Mouse (Mus musculus) lung, postnatal 25 days (tissue): Measurements from ENCODE around the gene Pars2.
A peak's percentile ranks its signal among the peaks of the same experiment; 100 is the strongest.

Experiments
- DNase-seq: peaks from one replicate; pipeline ENCODE4 v3.0.0; 2022; ENCODE audit warnings: low spot score

The Pars2 gene

GRCm38 (mm10) chr4:106634086-106634479 lies 16.8 kb upstream of the Pars2 start:
- no peak for DNase-seq

GRCm38 (mm10) chr4:106643483-106644217 lies 7.2 kb upstream of the Pars2 start:
- no peak for DNase-seq

- no peak for DNase-seq
Measured at GRCm38 (mm10) chr4:106644218-106644610, 6.7 kb upstream of the Pars2 start.

GRCm38 (mm10) chr4:106645797-106646196 lies 5.1 kb upstream of the Pars2 start:
- DNase-seq = no peak

GRCm38 (mm10) chr4:106647137-106647536 lies 3.7 kb upstream of the Pars2 start:
- no peak for DNase-seq

- no peak for DNase-seq
Measured at GRCm38 (mm10) chr4:106652546-106652945, 1.7 kb downstream of the Pars2 start.

- no peak for DNase-seq
Measured at GRCm38 (mm10) chr4:106653051-106653450, 2.2 kb downstream of the Pars2 start.

- DNase-seq = no peak
Measured at GRCm38 (mm10) chr4:106655681-106656080, 4.8 kb downstream of the Pars2 start.

GRCm38 (mm10) chr4:106663956-106664470 lies 13.1 kb downstream of the Pars2 start:
- no peak for DNase-seq

GRCm38 (mm10) chr4:106664697-106665096 lies 13.8 kb downstream of the Pars2 start:
- DNase-seq = no peak

GRCm38 (mm10) chr4:106665269-106665668 lies 14.4 kb downstream of the Pars2 start:
- DNase-seq = no peak

GRCm38 (mm10) chr4:106665673-106666072 lies 14.8 kb downstream of the Pars2 start:
- DNase-seq = no peak

- DNase-seq = no peak
Measured at GRCm38 (mm10) chr4:106666546-106666945, 15.7 kb downstream of the Pars2 start.

- no peak for DNase-seq
Measured at GRCm38 (mm10) chr4:106676749-106677148, 25.9 kb downstream of the Pars2 start.

- peak; percentile 89 for DNase-seq
Measured at GRCm38 (mm10) chr4:106678442-106679118, 27.7 kb downstream of the Pars2 start, which contains the start of gene Ttc4. Gene Ttc4, minus strand, starts transcription at chr4:106678944.

GRCm38 (mm10) chr4:106679152-106679551 lies 28.3 kb downstream of the Pars2 start:
- DNase-seq = no peak

GRCm38 (mm10) chr4:106680955-106681354 lies 30.1 kb downstream of the Pars2 start:
- DNase-seq = no peak

GRCm38 (mm10) chr4:106688636-106689296 lies 37.9 kb downstream of the Pars2 start:
- no peak for DNase-seq

- DNase-seq = no peak
Measured at GRCm38 (mm10) chr4:106693841-106694430, 43.1 kb downstream of the Pars2 start.

- peak; percentile 9 for DNase-seq
Measured at GRCm38 (mm10) chr4:106699989-106700388, 49.1 kb downstream of the Pars2 start.

GRCm38 (mm10) chr4:106700798-106701197 lies 49.9 kb downstream of the Pars2 start:
- no peak for DNase-seq

- DNase-seq = no peak
Measured at GRCm38 (mm10) chr4:106703956-106704355, 53.1 kb downstream of the Pars2 start.
